Mouse (Mus musculus): ENCODE results near the gene Cgas. TPM values are rescaled to one million over a fixed set of nuclear protein-coding genes. Genes with fewer than 3 reads are reported as not detected.

Gene Cgas
- polyA plus RNA-seq, 1 experiment from 2014 or later: 0.76 TPM

Small RNA genes within 50 kb of the gene (microRNA-seq; reads per million reads assigned to microRNA genes)
- gene Gm26377: not detected

Other genes starting within 250 kb of the Cgas start
- not detected in 2 replicates for gene Gsta1, start 212.6 kb downstream of the Cgas start, polyA plus RNA-seq (2015; fragmentation: Nextera tagmentation; extraction: Ambion mirVana)
- not detected in 2 replicates for gene Gm3776, start 186.1 kb downstream of the Cgas start, polyA plus RNA-seq (2015; fragmentation: Nextera tagmentation; extraction: Ambion mirVana)
- gene Gm10639, start 153.3 kb downstream of the Cgas start, polyA plus RNA-seq (2015; fragmentation: Nextera tagmentation; extraction: Ambion mirVana): not detected in 2 replicates
- gene Omt2a, start 128.4 kb downstream of the Cgas start, polyA plus RNA-seq (2015; fragmentation: Nextera tagmentation; extraction: Ambion mirVana): not detected in 2 replicates
- not detected in 2 replicates for gene Omt2b, start 115.6 kb downstream of the Cgas start, polyA plus RNA-seq (2015; fragmentation: Nextera tagmentation; extraction: Ambion mirVana)
- not detected in 2 replicates for gene Gsta2, start 87.4 kb downstream of the Cgas start, polyA plus RNA-seq (2015; fragmentation: Nextera tagmentation; extraction: Ambion mirVana)
- not detected in 2 replicates for gene Dppa5a, start 75.1 kb downstream of the Cgas start, polyA plus RNA-seq (2015; fragmentation: Nextera tagmentation; extraction: Ambion mirVana)
- 0.52 and 0.80 TPM in 2 replicates for gene Ooep, start 64.5 kb downstream of the Cgas start, polyA plus RNA-seq (2015; fragmentation: Nextera tagmentation; extraction: Ambion mirVana)
- gene Ddx43, start 47.5 kb downstream of the Cgas start, polyA plus RNA-seq (2015; fragmentation: Nextera tagmentation; extraction: Ambion mirVana): 0.19 and 0.27 TPM in 2 replicates
- gene Mto1, start 5.0 kb upstream of the Cgas start, polyA plus RNA-seq (2015; fragmentation: Nextera tagmentation; extraction: Ambion mirVana): 26.4 and 29.5 TPM in 2 replicates
- gene Gm17324, start 5.5 kb upstream of the Cgas start, polyA plus RNA-seq (2015; fragmentation: Nextera tagmentation; extraction: Ambion mirVana): 0.51 and 0.71 TPM in 2 replicates
- 3,078 and 3,363 TPM in 2 replicates for gene Eef1a1, start 45.9 kb upstream of the Cgas start, polyA plus RNA-seq (2015; fragmentation: Nextera tagmentation; extraction: Ambion mirVana)
- 7.9 and 8.1 TPM in 2 replicates for gene Slc17a5, start 144.8 kb upstream of the Cgas start, polyA plus RNA-seq (2015; fragmentation: Nextera tagmentation; extraction: Ambion mirVana)
- gene Cd109, start 172.3 kb upstream of the Cgas start, polyA plus RNA-seq (2015; fragmentation: Nextera tagmentation; extraction: Ambion mirVana): 2.6 and 2.8 TPM in 2 replicates